Mouse (Mus musculus): ENCODE data around the gene Slitrk1. TPM values are rescaled to one million over a fixed set of nuclear protein-coding genes. Genes with fewer than 3 reads are reported as not detected.

Gene Slitrk1
- polyA plus RNA-seq, 1 experiment: not detected

GRCm38 (mm10) chr14:108898601-108899000, 15.4 kb downstream of the Slitrk1 start:
- no peaks in the 10 kb centered on the region for H3K36me3 ChIP-seq (ENCODE audit: control insufficient read depth)
- H3K4me3 ChIP-seq (replicated peaks): no peak overlapping the region
- H3K4me1 ChIP-seq (ENCODE audit: control insufficient read depth): no peaks in the 10 kb centered on the region
- H3K27me3 ChIP-seq (ENCODE audit: control insufficient read depth): no peaks in the 10 kb centered on the region
- no peaks in the 10 kb centered on the region for H3K9me3 ChIP-seq (ENCODE audit: control insufficient read depth, low read length)
- TF ChIP-seq GATA1 (IDR thresholded peaks at IDR 0.05; ENCODE audit: low read length): no peak
- TF ChIP-seq TAL1 (IDR thresholded peaks at IDR 0.05; ENCODE audit: low read length): no peak

GRCm38 (mm10) chr14:108895456-108895855, 18.5 kb downstream of the Slitrk1 start:
- no peaks in the 10 kb centered on the region for H3K36me3 ChIP-seq (ENCODE audit: control insufficient read depth)
- TF ChIP-seq GATA1 (IDR thresholded peaks at IDR 0.05; ENCODE audit: low read length) (no peak), TAL1 (IDR thresholded peaks at IDR 0.05; ENCODE audit: low read length) (no peak)

GRCm38 (mm10) chr14:108867816-108868215, 46.1 kb downstream of the Slitrk1 start:
- H3K9me3 ChIP-seq (ENCODE audit: control insufficient read depth, low read length): peaks cover 3% of the 10 kb centered on the region; the same call in 1 of the 2 replicates
- H3K4me3 ChIP-seq (replicated peaks): no peak overlapping the region
- no peaks in the 10 kb centered on the region for H3K4me1 ChIP-seq (ENCODE audit: control insufficient read depth)
- TF ChIP-seq TAL1 (IDR thresholded peaks at IDR 0.05; ENCODE audit: low read length): no peak
- TF ChIP-seq GATA1 (IDR thresholded peaks at IDR 0.05; ENCODE audit: low read length): no peak
- no peaks in the 10 kb centered on the region for H3K27me3 ChIP-seq (ENCODE audit: control insufficient read depth)
- H3K36me3 ChIP-seq (ENCODE audit: control insufficient read depth): no peaks in the 10 kb centered on the region

More at GRCm38 (mm10) chr14:108895456-108895855, 18.5 kb downstream of the Slitrk1 start:
- H3K27me3 ChIP-seq (ENCODE audit: control insufficient read depth): no peaks in the 10 kb centered on the region
- no peak overlapping the region for H3K4me3 ChIP-seq (replicated peaks)
- H3K9me3 ChIP-seq (ENCODE audit: control insufficient read depth, low read length): no peaks in the 10 kb centered on the region
- no peaks in the 10 kb centered on the region for H3K4me1 ChIP-seq (ENCODE audit: control insufficient read depth)

- Histone ChIP-seq H3K4me1 (ENCODE audit: control insufficient read depth) (no peaks in the 10 kb centered on the region), H3K4me3 (replicated peaks) (no peak overlapping the region), H3K9me3 (ENCODE audit: control insufficient read depth, low read length) (peaks cover 3% of the 10 kb centered on the region; the same call in 1 of the 2 replicates), H3K27me3 (ENCODE audit: control insufficient read depth) (no peaks in the 10 kb centered on the region), H3K36me3 (ENCODE audit: control insufficient read depth) (no peaks in the 10 kb centered on the region)
- TF ChIP-seq TAL1 (IDR thresholded peaks at IDR 0.05; ENCODE audit: low read length): no peak
- no peak for TF ChIP-seq GATA1 (IDR thresholded peaks at IDR 0.05; ENCODE audit: low read length)
These were observed 49.3 kb downstream of the Slitrk1 start for GRCm38 (mm10) chr14:108864631-108865030.

GRCm38 (mm10) chr14:108859310-108859709, 54.6 kb downstream of the Slitrk1 start:
- TF ChIP-seq TAL1 (IDR thresholded peaks at IDR 0.05; ENCODE audit: low read length) (no peak), GATA1 (IDR thresholded peaks at IDR 0.05; ENCODE audit: low read length) (no peak)
- no peak overlapping the region for H3K4me3 ChIP-seq (replicated peaks)
- H3K27me3 ChIP-seq (ENCODE audit: control insufficient read depth): no peaks in the 10 kb centered on the region

More at GRCm38 (mm10) chr14:108859310-108859709, 54.6 kb downstream of the Slitrk1 start:
- Histone ChIP-seq H3K36me3 (ENCODE audit: control insufficient read depth) (no peaks in the 10 kb centered on the region), H3K4me1 (ENCODE audit: control insufficient read depth) (no peaks in the 10 kb centered on the region), H3K9me3 (ENCODE audit: control insufficient read depth, low read length) (no peaks in the 10 kb centered on the region; the same call in 1 of the 2 replicates)
